Mouse (Mus musculus) right cerebral cortex, postnatal 14 days (tissue): ENCODE data around the gene Fcrl5.
A peak's percentile ranks its signal among the peaks of the same experiment; 100 is the strongest.

ENCODE experiments used
- DNase-seq: peaks from one replicate; pipeline ENCODE4 v3.0.0; 2022

The Fcrl5 gene

GRCm38 (mm10) chr3:87500088-87501055, 64.8 kb downstream of the Fcrl5 start:
- DNase-seq = no peak

- no peak for DNase-seq
Observed at GRCm38 (mm10) chr3:87501151-87501550, 65.6 kb downstream of the Fcrl5 start.

- no peak for DNase-seq
Observed at GRCm38 (mm10) chr3:87502771-87503170, 67.2 kb downstream of the Fcrl5 start.

DNA sequence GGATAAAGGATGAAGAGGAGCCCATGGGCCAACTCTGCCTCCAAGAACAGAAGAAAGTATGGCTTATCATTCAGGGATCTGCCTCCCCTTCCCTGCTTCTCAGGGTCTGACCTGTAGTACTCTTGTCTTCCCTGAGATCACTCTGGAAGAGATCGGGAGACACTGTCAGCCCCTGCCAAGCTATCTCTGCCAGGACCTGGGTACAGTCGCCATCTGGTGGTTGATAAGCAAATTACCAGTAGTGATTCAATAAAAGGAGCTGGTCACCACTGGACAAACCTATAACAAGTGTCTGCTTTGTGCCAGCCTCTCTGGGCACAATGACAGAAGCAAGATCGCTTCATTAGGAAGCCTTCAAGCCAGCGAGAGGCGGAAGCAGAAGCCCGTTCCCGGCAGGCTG, 68.8 kb downstream of the Fcrl5 start:
- DNase-seq = no peak

DNA sequence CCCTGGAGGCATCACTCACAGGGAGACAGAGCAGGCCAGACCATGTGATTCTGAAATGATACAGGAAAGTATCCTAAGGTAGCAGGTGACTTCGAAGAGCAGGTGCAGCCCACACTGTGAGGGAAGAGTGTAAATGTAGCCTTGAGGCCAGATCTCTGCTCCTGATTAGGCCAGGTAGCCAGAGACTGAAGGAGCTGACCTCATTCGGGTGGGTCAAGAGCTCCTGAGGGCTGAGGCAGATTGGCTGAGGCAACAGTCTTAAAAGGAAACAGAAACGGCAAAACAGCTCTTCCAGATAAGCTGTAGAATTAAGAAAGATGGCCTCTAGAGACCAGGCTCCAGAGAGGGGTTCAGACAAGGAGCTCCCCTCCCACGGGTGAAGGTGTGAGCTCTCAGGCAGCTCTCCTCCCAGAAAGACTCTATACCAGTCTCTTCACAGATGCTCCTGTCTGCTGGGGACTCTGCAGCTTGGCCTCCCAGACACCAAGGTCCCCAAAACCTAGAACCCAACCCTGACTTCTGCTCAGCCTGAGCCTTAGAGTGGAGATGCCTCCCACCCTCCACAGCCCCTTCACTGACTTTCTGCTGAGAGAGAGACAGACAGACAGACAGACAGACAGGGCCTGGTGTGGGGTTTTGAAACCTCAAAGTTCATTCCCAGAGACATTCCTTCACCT, 69.3 kb downstream of the Fcrl5 start:
- no peak for DNase-seq

GRCm38 (mm10) chr3:87506456-87507416, 71.2 kb downstream of the Fcrl5 start:
- no peak for DNase-seq

GRCm38 (mm10) chr3:87508205-87508901, 72.8 kb downstream of the Fcrl5 start:
- peak; percentile 89 for DNase-seq

- no peak for DNase-seq
Observed at GRCm38 (mm10) chr3:87509061-87509460, 73.5 kb downstream of the Fcrl5 start.

- no peak for DNase-seq
Observed at GRCm38 (mm10) chr3:87510832-87511231, 75.3 kb downstream of the Fcrl5 start.

GRCm38 (mm10) chr3:87511971-87512765, 76.6 kb downstream of the Fcrl5 start:
- DNase-seq = no peak

DNA sequence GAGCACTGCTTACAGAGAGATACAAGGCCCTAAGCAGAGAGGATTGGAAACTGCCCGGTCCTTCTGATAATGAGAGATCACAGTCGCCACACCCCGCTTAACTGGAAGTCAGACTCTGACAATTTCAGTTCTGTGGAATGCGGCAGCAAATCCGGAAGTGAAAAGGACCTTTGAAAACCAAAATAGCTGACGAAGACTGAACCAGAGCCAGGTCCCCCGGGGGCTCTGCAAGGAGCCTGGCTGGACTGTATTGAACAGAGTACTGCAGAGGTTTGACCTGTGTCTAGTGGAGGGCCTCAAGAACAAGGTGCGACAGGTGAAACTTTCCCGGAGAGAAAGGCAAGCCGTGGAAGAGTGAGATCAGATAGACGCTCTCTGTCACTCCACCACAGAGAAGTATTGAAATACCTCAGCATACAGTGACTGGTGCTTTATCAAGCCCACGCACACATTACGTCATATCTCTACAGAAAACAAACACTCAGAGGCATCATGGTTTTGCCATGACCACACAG, 80.1 kb downstream of the Fcrl5 start:
- DNase-seq = no peak

DNA sequence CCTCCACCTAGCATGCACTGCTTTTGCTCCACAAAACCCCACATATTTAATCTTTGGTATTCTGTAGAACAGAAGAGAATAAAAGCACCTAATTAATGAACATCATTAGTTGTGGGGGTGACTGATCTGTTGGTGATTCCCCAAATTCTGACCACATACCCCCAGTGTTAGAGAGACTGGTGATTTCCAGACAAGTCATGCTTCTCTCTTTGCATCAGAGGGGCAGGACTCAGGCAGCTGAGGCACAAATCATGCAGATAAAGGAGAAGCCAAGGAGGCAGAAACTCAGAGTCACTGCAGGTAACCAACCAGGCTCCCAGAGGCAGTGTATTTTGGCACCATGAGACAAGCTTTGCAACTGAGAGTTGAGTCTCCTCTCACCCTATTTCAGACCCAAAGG, 82.9 kb downstream of the Fcrl5 start:
- DNase-seq = no peak

- no peak for DNase-seq
Observed at GRCm38 (mm10) chr3:87521126-87521525, 85.6 kb downstream of the Fcrl5 start.

GRCm38 (mm10) chr3:87521833-87522232, 86.3 kb downstream of the Fcrl5 start:
- DNase-seq = no peak

GRCm38 (mm10) chr3:87523701-87524100, 88.1 kb downstream of the Fcrl5 start:
- DNase-seq = no peak

DNA sequence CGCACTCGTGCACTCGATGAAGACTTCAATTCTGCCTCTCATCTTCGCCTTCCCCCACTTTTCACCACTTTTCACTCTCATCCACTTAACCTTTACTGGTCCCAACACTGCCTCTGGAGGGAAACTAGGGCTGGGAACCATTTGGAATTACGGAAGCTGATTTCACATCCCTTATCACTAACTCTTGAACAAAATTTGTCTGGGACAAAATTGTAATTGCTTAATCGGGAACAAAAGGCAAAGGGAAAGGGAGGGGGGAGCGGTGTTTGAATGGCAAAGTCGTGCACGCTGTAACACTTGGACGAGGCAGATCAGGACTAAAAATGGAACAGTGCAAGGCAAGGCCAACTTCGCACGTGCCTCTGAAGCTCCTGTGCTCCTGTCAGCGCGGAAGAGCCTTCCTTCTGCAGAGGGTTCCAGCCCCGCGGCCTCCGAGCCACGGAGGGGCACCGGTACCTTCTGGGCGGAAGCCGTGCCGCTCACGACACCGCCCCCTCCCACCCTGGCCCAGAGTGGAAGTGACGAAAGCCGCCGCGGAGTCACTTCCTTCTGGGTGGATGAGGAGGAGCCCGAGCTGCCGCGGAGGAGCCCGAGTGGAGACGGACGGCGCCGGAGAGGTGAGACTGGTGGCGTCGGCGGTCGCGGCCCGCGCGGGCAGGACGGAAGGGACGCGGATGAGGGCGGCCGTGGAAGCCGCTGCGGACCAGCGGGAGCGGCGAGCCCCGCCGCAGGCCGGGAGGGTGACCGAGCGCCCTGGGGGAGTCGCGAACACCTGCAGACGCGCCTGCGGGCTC, 89.7 kb downstream of the Fcrl5 start, which contains the start of gene Etv3:
TSS of gene Etv3 (plus strand) at position 365 of the 794 bp plus-strand sequence.
- DNase-seq = peak; percentile 91

DNA sequence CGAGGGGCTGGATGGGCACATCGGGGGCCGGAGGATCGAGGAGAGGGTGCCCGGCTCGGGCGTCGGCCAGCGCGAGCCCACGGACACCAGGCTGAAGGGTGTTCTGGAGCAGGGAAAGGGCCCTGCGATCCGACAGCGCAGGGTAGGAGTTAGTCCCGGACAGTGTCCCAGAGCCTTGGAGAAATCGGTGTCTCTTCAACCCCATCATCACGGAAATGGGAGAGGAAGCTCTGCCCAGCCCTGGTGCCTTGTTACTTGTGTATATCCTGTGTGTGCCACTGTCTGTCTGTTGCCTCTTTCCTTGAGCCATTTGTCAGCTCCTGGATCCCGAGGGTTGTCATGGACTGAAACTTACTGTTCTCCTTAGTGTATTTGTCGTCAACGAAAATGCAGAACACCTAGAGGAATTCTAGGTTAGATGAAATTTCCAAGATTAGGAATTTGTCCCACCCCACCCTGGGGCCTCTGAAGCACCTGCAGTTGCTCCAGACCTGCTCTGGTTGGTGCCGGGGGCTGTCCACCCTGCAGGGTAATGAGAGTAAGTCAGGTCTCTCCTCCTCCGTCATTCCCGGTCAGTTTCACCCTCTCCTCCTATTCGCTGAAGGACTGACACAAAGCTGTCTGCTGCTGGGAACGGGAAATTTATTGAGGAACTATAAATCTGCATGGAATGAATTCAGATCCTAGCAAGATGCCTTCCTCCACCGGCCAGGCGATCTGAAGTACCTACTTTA, 90.4 kb downstream of the Fcrl5 start:
- no peak for DNase-seq

DNA sequence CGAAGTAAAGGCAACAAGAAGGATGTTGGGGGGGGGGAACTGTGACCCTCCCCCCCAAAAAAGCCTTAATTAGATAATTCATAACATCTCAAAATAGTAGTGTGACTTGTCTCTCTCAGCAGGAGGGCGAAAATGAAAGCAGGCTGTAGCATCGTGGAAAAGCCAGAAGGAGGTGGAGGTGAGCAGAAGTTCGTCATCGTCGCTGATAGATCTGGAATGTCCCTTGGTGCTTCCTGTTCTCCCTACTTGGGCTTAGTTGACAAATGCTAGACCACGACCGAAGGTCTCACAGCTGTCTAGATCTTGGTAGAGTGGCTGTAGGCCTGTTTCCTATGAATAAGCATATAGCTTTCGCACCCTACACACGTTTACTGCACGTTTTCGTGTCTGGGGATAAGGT, 91.6 kb downstream of the Fcrl5 start:
- no peak for DNase-seq

DNA sequence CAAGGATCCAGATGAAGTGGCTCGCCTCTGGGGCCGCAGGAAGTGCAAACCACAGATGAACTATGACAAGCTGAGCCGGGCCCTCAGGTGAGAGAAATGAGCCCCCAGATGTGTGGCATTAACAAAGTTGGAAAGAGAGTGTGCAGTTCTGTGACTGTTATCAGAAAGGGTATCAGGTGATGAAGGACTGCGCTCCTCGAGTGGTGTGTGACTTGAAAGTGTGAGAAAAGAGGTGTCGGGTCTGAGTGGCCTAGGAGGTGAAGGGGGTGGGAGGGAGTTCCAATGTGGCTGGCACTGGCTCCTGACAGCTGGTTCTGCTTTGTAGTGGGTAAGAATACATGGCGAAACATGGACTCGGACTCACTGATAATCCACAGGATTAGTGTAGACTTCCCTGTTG, 92.4 kb downstream of the Fcrl5 start:
- DNase-seq = no peak
